Mouse (Mus musculus): ENCODE measurements at regions not wholly inside any gene's neighbourhood (a gene's known extent, or its start where the extent isn't known, plus 50 kb on each side); places are given as distances from the start of the nearest gene placed in this dataset.

DNA sequence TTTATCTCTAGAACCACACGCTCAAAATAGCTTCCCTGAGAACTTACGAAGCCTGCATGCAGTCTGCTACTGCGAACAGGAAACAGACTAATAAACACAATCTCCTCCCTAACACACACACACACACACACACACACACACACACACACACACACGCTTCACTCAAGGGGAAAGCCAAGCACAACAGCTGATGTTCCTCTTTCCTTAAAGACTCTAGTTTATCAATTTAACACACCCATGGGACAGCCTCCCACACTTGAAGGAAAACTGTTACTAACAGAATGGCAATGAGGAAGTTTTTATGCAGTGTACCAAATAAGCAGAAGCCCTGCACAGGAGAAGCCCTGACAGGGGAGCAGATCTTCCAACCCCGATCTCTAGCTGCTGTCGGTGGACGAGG, 177.3 kb downstream of the Rybp start:
- TF ChIP-seq CTCF (IDR thresholded peaks at IDR 0.05), result no peak
- H3K27ac ChIP-seq, result no peak overlapping the region
- no peak for DNase-seq
- intact Hi-C loops (cut with DNase I), result no loop called here
- no peak overlapping the region for H3K4me3 ChIP-seq

DNA sequence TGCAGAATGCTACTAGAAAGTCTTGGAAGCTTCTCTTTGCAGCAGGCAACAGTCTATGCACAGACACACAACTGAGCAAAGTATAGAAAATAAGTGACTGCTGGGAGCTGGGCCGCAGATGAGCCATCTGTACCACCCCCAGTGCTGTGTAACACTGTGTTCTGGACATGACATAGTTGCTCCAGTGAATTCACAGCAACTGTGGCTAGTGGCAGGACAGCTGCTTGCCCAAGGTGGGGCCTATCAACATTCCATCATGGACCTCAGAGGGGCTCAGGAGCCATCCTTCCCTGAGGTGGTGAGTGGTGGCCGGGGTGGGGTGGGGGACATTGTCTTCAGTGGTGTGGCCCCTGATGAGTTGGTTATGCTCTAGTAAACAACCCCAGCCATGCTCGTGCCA, 177.9 kb downstream of the Rybp start:
- Histone ChIP-seq H3K4me3 (no peak overlapping the region), H3K27ac (no peak overlapping the region)
- TF ChIP-seq CTCF (IDR thresholded peaks at IDR 0.05), result no peak
- no peak for DNase-seq
- intact Hi-C loops (cut with DNase I), result no loop called here

DNA sequence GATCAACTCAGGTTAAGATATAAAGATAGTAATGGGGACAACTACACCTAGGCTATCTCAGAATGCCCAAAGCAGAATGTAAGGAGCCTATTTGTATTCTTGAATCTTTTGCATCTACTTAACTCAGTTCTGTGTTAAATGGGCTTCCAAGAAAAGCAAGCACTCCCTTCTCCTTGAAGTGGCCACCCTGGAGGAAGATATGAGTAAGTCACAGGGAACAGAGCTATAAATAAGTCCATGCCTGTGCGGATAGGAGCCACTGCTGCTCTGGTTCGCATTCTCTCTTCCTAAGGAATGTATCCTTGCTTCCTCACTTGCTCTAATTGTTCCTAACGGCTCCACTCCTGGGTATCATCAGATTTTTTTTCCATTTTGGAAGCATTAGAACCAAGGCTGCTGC, 179.8 kb downstream of the Rybp start:
- no peak for DNase-seq
- Histone ChIP-seq H3K27ac (no peak overlapping the region), H3K4me3 (no peak overlapping the region)
- TF ChIP-seq CTCF (IDR thresholded peaks at IDR 0.05), result no peak
- intact Hi-C loops (cut with DNase I), result no loop called here

DNA sequence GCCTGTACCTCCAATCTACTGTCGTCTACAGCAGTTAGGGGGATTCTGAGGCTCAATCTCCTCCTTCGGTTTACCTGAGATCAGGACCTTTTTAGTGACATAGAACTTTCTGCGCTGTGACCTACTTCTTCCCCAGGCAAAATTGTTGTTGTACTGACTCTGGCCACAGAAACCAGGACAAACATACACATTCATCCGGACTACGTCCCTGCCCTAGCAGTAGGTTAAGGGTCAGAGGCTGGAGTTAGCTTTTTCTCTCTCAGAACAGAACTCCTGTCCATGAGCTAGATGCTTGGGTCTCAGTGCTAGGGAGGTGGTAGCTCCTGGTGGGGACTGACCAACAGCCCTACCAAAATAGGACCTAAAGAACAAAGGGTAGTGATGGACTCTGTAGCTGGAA, 180.2 kb downstream of the Rybp start:
- H3K27ac ChIP-seq, result no peak overlapping the region
- no peak overlapping the region for H3K4me3 ChIP-seq
- intact Hi-C loops (cut with DNase I), result no loop called here
- DNase-seq, result no peak
- no peak for TF ChIP-seq CTCF (IDR thresholded peaks at IDR 0.05)

DNA sequence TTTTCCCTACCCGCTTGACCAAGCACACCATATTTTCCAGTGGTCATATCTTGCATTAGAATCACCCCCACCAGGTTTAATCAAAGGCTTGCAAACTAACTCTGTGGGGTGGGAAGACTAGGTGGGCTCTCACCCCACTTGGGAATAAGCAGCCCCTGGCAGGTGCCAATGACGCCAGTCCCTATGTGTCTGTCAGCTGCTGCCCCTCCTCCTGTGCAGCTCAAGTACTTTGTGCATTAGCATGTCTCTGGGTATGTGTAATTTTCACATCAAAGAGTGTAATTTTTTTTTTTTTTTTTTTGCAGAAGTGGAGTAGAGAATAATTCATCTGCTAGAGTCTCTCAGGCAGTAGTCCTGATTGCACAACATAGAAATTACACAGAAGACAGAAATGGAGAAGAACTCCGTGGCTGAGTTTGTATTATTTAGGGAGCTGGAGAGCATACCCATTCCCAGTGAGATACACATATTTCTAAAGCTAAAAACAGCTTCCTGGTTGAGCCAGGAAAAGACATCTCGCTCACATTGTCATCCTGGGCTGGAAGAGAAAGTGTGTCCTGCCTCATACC, 186.6 kb downstream of the Rybp start:
- TF ChIP-seq CTCF (IDR thresholded peaks at IDR 0.05), result no peak
- Histone ChIP-seq H3K4me3 (no peak overlapping the region), H3K27ac (no peak overlapping the region)
- DNase-seq, result no peak
- intact Hi-C loops (cut with DNase I), result no loop called here

DNA sequence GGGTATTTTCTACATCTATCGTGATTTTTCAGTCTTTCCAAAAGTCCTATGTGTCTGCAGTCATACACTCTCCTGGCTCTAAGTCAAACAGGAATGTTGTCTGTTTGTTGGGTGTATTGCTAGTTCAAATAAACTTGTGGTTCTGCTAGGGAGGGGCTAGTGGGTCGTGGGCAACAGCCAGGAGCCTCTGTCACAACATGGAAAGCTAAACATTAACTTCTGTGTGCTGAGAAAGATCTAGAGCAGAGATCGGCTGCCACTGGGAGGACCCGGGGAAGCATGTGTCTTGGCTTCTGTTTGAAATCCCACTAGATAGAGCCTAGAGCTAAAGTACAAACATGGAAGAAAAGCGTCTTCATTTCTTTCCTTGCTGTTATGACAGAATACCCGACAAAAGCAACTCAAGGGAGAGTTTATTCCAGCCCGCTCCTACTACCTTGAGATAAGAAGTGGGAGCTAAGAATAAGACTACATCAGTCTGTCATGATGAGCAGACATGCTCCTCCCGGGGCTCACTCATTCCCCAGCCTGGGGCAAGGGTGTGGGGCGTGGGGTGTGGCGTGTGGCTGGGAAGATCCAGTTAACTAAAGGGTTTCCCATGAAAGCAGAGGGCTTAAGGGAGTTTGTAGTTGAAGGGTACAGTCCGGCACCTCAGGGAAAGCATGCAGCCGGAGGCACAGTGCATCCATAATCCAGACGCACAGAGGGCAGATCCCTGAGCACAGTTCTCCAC, 190.7 kb downstream of the Rybp start:
- intact Hi-C loops (cut with DNase I), result no loop called here
- TF ChIP-seq CTCF (IDR thresholded peaks at IDR 0.05), result no peak
- H3K4me3 ChIP-seq, result no peak overlapping the region
- no peak overlapping the region for H3K27ac ChIP-seq
- DNase-seq, result no peak

DNA sequence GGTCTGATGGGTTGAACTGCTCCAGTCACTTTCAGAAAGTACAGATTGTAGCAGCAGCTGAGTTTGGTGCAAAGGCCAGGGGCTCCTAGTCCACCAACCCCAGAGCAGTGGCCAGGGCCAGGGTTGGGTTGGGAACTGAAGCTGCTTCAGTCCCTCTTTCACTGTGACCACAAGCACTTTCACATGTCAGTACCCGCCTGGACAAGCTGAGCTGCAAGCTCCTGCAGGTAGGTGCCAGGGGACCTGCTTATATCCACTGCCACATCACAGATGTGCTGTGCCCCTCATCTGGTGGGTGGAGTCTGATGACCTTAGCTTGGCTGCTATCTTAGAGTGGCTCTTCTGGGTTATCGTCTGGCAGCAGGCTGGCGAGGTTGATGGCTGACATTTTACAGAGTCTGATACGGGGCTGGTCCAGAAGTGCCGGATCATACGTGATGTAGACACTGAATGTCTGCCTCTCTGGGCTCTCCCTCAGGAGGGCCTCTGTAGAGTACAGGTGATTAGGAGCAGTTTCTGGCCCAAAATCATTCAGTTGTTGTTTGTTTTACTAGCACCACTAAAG, 192.6 kb downstream of the Rybp start:
- Histone ChIP-seq H3K27ac (no peak overlapping the region), H3K4me3 (no peak overlapping the region)
- no peak for TF ChIP-seq CTCF (IDR thresholded peaks at IDR 0.05)
- no peak for DNase-seq
- intact Hi-C loops (cut with DNase I), result no loop called here

DNA sequence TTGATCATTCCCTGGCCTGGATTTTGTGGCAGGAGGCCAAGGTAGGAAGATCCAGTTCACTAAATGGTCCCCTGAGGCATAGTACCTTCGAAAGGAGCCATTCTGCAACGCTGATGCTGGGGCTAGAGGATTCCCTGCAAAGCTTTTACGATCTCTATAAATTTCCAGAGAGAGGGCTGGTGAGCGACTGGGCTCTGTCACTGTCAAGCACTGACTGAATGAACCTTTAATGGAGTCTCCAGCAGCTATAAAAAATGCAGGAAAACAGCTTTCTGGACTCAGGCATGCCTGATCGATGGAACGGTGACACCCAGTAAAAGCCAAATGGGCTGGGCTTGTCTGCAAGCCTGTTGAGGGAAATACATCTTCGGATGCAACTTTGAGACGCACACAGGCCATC, 194.4 kb downstream of the Rybp start:
- no peak for TF ChIP-seq CTCF (IDR thresholded peaks at IDR 0.05)
- Histone ChIP-seq H3K27ac (no peak overlapping the region), H3K4me3 (no peak overlapping the region)
- intact Hi-C loops (cut with DNase I), result no loop called here
- DNase-seq, result no peak

DNA sequence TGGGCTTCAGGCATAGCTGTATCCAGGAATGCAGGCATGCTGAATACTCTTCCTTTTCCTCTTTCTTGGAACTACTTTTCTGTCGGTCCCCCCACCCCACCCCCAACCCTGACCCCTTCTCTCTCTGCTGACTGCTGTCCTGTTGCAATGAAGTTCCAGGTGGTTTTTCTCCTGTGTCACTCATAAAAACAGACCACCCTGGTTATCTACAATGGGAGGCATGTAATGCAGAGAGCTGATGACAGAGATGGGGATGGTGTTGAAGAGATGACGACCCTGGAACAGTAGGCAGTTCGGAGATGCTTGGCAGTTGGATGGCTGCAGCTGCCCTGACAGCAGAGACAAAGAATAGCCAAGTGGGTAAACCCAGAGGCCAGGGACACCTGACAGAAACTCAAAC, 195.5 kb downstream of the Rybp start:
- DNase-seq, result no peak
- no peak overlapping the region for H3K4me3 ChIP-seq
- intact Hi-C loops (cut with DNase I), result no loop called here
- TF ChIP-seq CTCF (IDR thresholded peaks at IDR 0.05), result no peak
- H3K27ac ChIP-seq, result no peak overlapping the region

DNA sequence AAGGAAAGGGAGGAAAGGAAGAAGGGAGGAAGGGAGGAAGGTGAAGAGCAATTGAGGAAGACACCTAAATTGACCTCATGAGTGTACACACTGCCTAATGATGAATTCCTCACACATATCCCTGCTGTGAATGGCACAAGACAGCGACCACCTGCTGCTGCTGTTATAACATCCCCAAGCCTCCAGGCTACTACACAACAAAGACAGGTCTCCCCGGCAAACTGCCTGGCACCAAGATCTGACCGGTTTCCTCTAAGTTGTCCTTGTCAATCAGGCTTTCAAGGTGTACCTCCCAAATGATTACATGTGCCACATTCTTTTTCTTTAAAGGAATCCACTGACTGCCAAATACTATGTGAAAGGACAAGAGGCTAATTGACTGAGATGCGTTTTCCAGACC, 198.7 kb downstream of the Rybp start:
- H3K4me3 ChIP-seq, result no peak overlapping the region
- no peak for TF ChIP-seq CTCF (IDR thresholded peaks at IDR 0.05)
- intact Hi-C loops (cut with DNase I), result no loop called here
- no peak overlapping the region for H3K27ac ChIP-seq
- DNase-seq, result no peak

DNA sequence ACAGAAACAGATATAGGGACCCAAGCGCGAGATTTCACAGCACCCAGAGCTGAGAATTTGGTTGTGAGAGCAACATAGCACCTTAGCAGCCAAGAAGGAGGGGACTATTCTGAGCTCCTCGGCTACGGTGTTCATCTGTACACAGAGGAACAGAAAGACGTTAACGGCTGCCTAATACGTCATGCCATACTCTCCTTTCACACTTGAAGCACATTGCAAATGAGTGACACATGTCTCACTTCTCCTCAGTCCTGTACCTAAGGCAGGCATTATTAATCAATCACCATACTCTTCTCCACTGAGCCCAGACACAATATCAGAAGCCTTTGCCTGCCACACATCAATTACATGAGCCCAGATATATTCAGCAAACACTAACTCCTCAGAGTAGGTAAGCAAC, 200.5 kb downstream of the Rybp start:
- DNase-seq, result no peak
- no peak for TF ChIP-seq CTCF (IDR thresholded peaks at IDR 0.05)
- no peak overlapping the region for H3K27ac ChIP-seq
- intact Hi-C loops (cut with DNase I), result no loop called here
- H3K4me3 ChIP-seq, result no peak overlapping the region

DNA sequence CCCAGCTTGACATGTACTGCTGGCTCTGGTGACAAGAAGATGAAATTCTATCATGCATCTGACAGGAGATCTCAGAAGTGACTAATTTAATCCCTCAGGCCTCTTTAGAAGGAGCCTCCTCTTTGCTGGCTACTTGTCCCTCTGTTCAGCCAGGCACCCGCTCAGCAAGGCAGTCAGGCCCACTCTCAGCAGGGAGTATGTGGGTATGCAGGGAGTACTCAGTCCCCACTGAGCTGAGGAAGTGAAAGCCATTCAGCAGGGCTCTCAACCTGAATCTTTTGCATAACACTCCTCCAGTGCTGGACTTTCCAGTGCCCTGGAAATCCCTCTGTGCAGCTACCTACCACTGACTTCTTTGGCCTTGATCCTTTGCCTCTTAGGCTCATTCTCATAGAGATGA, 201.3 kb downstream of the Rybp start:
- H3K4me3 ChIP-seq, result no peak overlapping the region
- no peak for TF ChIP-seq CTCF (IDR thresholded peaks at IDR 0.05)
- intact Hi-C loops (cut with DNase I), result no loop called here
- DNase-seq, result no peak
- H3K27ac ChIP-seq, result no peak overlapping the region

DNA sequence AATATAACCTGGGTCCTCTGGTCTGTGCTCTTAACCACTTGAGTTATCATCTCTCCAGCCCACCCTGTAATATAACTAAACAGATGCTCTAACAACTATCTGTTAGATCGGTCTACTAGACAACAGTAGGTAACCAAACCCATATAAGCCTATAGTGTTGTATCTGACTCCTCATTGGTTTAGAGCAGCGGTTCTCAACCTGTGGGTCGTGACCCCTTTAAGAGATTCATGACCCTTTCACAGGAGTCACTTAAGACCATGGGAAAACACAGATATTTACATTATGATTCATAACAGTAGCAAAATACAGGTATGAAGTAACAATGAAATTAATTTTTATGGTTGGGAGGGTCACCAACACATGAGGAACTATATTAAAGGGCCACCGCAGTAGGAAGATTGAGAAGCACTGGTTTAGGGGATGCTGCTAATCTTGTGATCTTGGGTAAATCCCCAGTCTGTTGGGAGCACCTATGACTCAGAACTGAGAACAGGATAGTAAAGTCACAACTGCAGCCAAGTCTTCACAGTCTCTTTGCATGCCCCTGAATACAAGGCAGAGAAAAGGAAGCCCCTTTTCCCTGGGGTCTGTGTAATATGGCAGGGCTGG, 203.3 kb downstream of the Rybp start:
- no peak overlapping the region for H3K27ac ChIP-seq
- no peak for DNase-seq
- TF ChIP-seq CTCF (IDR thresholded peaks at IDR 0.05), result no peak
- intact Hi-C loops (cut with DNase I), result no loop called here
- no peak overlapping the region for H3K4me3 ChIP-seq

DNA sequence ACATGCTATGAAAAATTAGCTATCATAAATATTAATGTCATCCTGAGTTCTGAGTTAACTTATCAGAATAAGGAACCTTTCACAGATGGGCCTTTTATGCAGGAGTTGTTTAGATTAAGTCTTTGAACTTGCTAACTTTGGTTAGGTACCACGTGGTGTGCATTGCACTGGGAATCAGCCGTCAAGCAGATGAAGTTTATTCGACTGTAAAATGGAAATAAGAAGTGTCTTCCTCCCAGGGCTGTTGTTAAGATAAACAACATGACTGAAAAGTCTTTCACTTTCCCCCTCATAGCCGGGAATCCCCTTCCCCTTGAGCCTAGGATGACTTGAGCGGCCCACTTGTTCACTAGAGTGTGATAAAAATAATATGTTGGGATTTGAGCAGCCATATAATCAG, 204.2 kb downstream of the Rybp start:
- TF ChIP-seq CTCF (IDR thresholded peaks at IDR 0.05), result no peak
- intact Hi-C loops (cut with DNase I), result no loop called here
- H3K4me3 ChIP-seq, result no peak overlapping the region
- H3K27ac ChIP-seq, result no peak overlapping the region
- DNase-seq, result no peak

All from gastrocnemius, adult 2 months (tissue).